Mouse (Mus musculus) heart, adult 2 months (tissue): ENCODE data around the gene Kmt2d. TPM values are rescaled to one million over a fixed set of nuclear protein-coding genes. Genes with fewer than 3 reads are reported as not detected.

ENCODE experiments used
- DNase-seq, 2 experiments: peaks; one replicate each; pipeline ENCODE4 v3.0.0; 2021
- H3K27ac ChIP-seq: fragments of 200-600 bp; 2 replicates; pipeline ENCODE4 v1.8.1; 2022
- H3K27me3 ChIP-seq: fragments of 200-500 bp; 2 replicates; pipeline ENCODE4 v1.6.1; 2012; ENCODE audit warnings: mild to moderate bottlenecking, low read length, inconsistent platforms, mixed read lengths; ENCODE audit not compliant: control insufficient read depth, insufficient read depth
- H3K36me3 ChIP-seq: fragments of 200-500 bp; 2 replicates; pipeline ENCODE4 v1.6.1; 2012; ENCODE audit warnings: low read length, inconsistent platforms; ENCODE audit not compliant: control insufficient read depth, insufficient read depth
- H3K4me1 ChIP-seq: fragments of 200-500 bp; 2 replicates; pipeline ENCODE4 v1.6.1; 2011; ENCODE audit warnings: low read length; ENCODE audit not compliant: control insufficient read depth, insufficient read depth
- H3K4me3 ChIP-seq: fragments of 200-600 bp; 2 replicates; pipeline ENCODE4 v1.8.1; 2022
- H3K79me2 ChIP-seq: fragments of 200-500 bp; replicated peaks from 2 replicates; pipeline ENCODE4 v1.6.1; 2012; ENCODE audit warnings: mild to moderate bottlenecking, inconsistent platforms, low read length, moderate library complexity, mixed read lengths; ENCODE audit not compliant: control insufficient read depth, insufficient read depth
- H3K9ac ChIP-seq: fragments of 200-500 bp; 2 replicates; pipeline ENCODE4 v1.6.1; 2012; ENCODE audit warnings: low read depth, mild to moderate bottlenecking, control low read depth, inconsistent platforms, low read length, mixed read lengths
- CTCF ChIP-seq: fragments of 200-600 bp; IDR thresholded peaks from 2 replicates; pipeline ENCODE4 v1.8.1; 2022; ENCODE audit warnings: antibody characterized with exemption, mild to moderate bottlenecking, moderate library complexity
- EP300 ChIP-seq: fragments of 200-500 bp; IDR thresholded peaks from 2 replicates; pipeline ENCODE4 v1.6.1; 2011; ENCODE audit warnings: low read depth, low read length, control low read depth; ENCODE audit not compliant: insufficient read depth
- POLR2A ChIP-seq: fragments of 200-500 bp; IDR thresholded peaks from 2 replicates; pipeline ENCODE4 v1.6.1; 2011; ENCODE audit warnings: mild to moderate bottlenecking, low read depth, low read length, control low read depth; ENCODE audit not compliant: insufficient read depth
- WGBS: fragments of 180-500 bp; shearing (Covaris S2); methylation state at CpG from one replicate; pipeline ENCODE4 v1.1.7; 2018; 5-methylcytosine and 5-hydroxymethylcytosine counted together
- intact Hi-C: fragments of 180-260 bp; cut with DNase I; formaldehyde crosslinking; loops from one replicate; pipeline ENCODE4 v1.15.1; 2025
- polyA plus RNA-seq: library from polyadenylated mRNA; depleted of rRNA; stranded (reverse); fragments of >200 nt; gene quantifications from 2 replicates; pipeline ENCODE4 v1.2.3, GENCODE M21; 2012
- total RNA-seq, 2 experiments: library from RNA; stranded (reverse); gene quantifications; 2 replicates each; pipeline ENCODE4 v1.2.3; 2021

Gene Kmt2d
- total and polyA plus RNA-seq, 3 experiments, result 17.7 to 56.5 (median 51.3) TPM

GRCm38 (mm10) chr15:98895635-98896589 is 24.9 kb upstream of the Kmt2d start:
- no peaks in the 10 kb centered on the region for H3K79me2 ChIP-seq
- 13% methylated on average over 41 of the region's 41 CpGs for WGBS
- intact Hi-C loops, result no loop called here
- H3K27ac ChIP-seq, result peak overlapping the region; percentile 47
- DNase-seq, result peak; percentile 54 to 56
- peak overlapping the region; percentile 45 for H3K4me3 ChIP-seq
- H3K36me3 ChIP-seq, result no peaks in the 10 kb centered on the region
- TF ChIP-seq CTCF (no peak), POLR2A (no peak), EP300 (no peak)
- H3K9ac ChIP-seq, result peak overlapping the region; percentile 72
- peaks cover 5% of the 10 kb centered on the region for H3K27me3 ChIP-seq
- peaks cover 10% of the 10 kb centered on the region for H3K4me1 ChIP-seq

- intact Hi-C loops, result no loop called here
- WGBS, result 36% methylated on average over 38 of the region's 38 CpGs
- TF ChIP-seq POLR2A (no peak), EP300 (no peak), CTCF (no peak)
- H3K79me2 ChIP-seq, result no peaks in the 10 kb centered on the region
- peak overlapping the region; percentile 47; the same call in 1 of the 2 replicates for H3K27ac ChIP-seq
- H3K27me3 ChIP-seq, result peaks cover 5% of the 10 kb centered on the region
- H3K4me3 ChIP-seq, result peak overlapping the region; percentile 69
- no peak for DNase-seq
- peak overlapping the region; percentile 72; the same call in 1 of the 2 replicates for H3K9ac ChIP-seq
- H3K4me1 ChIP-seq, result peaks cover 10% of the 10 kb centered on the region
- no peaks in the 10 kb centered on the region for H3K36me3 ChIP-seq
These were observed 24.0 kb upstream of the Kmt2d start for GRCm38 (mm10) chr15:98894746-98895634.

GRCm38 (mm10) chr15:98893940-98894745 is 23.1 kb upstream of the Kmt2d start, which contains the start of gene Rhebl1:
Gene Rhebl1, minus strand, starts transcription at chr15:98894540.
- DNase-seq, result peak; percentile 59 to 68
- Histone ChIP-seq H3K79me2 (no peaks in the 10 kb centered on the region), H3K36me3 (no peaks in the 10 kb centered on the region), H3K27ac (peak within 1 kb of the TSS; percentile 52), H3K9ac (peak within 1 kb of the TSS; percentile 72), H3K4me1 (peaks cover 10% of the 10 kb centered on the region), H3K4me3 (peak within 1 kb of the TSS; percentile 69), H3K27me3 (peaks cover 5% of the 10 kb centered on the region)
- intact Hi-C loops, result loop anchor here (2.0 kb wide), 1 partner anchor 91 kb away; no protein-coding TSS in a partner anchor
- WGBS, result 2% methylated on average over 77 of the region's 77 CpGs
- TF ChIP-seq POLR2A (no peak), EP300 (no peak), CTCF (no peak)

DNA sequence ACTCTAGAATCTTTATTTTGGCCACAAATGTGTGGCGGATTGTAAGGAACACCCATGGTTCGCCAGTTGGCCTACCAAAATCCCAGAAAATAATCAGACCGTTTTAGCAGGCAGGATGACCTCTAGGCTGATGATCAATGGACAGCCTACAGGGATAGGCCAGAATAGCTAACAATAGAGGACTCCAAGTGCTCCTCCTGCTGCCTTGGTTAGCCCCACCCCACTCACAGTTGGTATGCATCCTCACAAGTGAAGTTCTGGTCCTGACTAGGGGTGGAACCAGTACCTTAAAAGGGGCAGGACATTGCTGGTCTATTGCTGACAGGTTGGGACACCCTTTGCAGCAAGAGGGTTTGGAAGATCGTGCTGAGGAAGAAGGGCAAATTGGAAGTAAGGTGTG is 22.0 kb upstream of the Kmt2d start:
- Histone ChIP-seq H3K36me3 (no peaks in the 10 kb centered on the region), H3K79me2 (no peaks in the 10 kb centered on the region), H3K27me3 (peaks cover 4% of the 10 kb centered on the region), H3K4me1 (peaks cover 10% of the 10 kb centered on the region), H3K4me3 (no peak overlapping the region), H3K27ac (no peak overlapping the region), H3K9ac (no peak overlapping the region)
- no peak for DNase-seq
- intact Hi-C loops, result loop anchor here (2.0 kb wide), 1 partner anchor 92 kb away; no protein-coding TSS in a partner anchor
- 83% methylated on average over 4 of the region's 4 CpGs for WGBS
- TF ChIP-seq POLR2A (no peak), EP300 (no peak), CTCF (no peak)

DNA sequence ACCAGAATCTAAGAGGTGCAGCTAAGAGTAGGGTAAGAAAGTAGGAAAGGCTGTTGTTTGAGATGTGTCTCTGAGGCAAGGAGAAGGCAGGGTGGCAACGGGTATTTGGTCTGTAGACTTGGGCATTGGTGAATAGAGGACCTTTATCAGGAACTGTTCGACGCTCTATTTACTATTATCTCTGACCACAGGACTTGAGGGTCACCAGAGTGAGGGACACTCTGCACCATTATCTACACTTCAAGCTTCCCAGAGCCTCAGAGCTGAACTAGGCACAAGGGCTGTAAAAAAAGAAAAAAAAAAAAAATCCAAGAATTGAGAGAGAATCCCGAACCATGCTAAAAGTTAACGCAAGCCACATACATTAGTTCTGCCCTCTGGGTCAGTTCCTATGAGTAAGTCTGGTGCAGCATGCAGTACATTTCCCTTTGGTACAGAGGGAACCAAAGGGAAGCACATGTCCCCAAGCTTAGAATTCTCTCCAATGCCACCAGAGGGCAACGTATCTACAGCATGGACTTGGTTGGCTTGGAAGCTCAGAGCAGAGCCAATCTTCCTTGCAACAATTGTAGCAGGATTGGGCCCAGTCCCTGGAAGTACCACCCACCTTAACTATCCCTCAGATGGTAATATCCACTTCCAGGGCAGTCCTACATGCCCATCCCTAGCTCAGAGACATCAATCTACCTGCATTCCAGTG is 21.1 kb upstream of the Kmt2d start:
- Histone ChIP-seq H3K27me3 (peaks cover 4% of the 10 kb centered on the region), H3K4me1 (peaks cover 10% of the 10 kb centered on the region), H3K36me3 (no peaks in the 10 kb centered on the region), H3K4me3 (no peak overlapping the region), H3K27ac (no peak overlapping the region), H3K9ac (no peak overlapping the region), H3K79me2 (no peaks in the 10 kb centered on the region)
- intact Hi-C loops, result loop anchor here (1.0 to 2.0 kb wide), 3 partner anchors 36 to 101 kb away; no protein-coding TSS in a partner anchor
- peak in 1 of 2 experiments; percentile 69 for DNase-seq
- WGBS, result 22% methylated on average over 6 of the region's 6 CpGs
- TF ChIP-seq CTCF, result peak; percentile 91
- TF ChIP-seq POLR2A, result no peak; the same call in 1 of the 2 replicates
- TF ChIP-seq EP300, result peak; percentile 94
